25 mouse cellular contexts compared by ENCODE assay signal in the genomic region with DNA sequence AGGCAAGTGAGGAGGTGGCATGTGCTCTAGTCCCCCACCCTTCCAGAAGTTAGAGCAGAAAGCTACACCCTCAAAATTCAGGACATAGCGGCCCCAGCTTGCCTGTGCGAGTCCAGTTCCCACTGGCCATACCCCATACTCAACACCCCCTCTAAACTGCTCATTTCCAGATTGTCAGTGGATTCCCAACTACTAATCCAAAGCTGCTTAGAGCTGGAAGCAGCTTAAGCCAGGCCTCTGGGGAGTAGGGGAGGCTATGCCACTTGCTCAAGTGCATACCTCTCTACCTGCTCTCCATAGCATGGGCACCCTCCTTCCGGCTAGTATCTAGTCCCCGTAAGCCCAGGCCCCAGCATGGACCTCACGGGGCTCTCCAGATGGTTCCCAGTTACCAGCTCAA. TPM values are rescaled to one million over a fixed set of nuclear protein-coding genes. Genes with fewer than 3 reads are reported as not detected.
"Had no signal": no experiment of that assay in that cellular context is flagged by ENCODE, and none has a peak within 500 bp of the region (broad histone marks: within the 10 kb centered on the region; RNA-seq: fewer than 3 reads in every experiment).

No protein-coding gene starts in this region.

- H3K9ac ChIP-seq: liver, embryonic 15.5 days; liver, postnatal 0 days; lung, embryonic 15.5 days; midbrain, embryonic 13.5 days; midbrain, embryonic 15.5 days; neural tube, embryonic 12.5 days; stomach, embryonic 15.5 days had no signal

- ATAC-seq: liver, postnatal 0 days; lung, postnatal 0 days; midbrain, embryonic 13.5 days; midbrain, embryonic 15.5 days had no signal

- DNase-seq: liver, postnatal 0 days; lung, adult 2 months; lung, postnatal 14 days; lung, postnatal 36 days; right cerebral cortex, postnatal 14 days; thymus, adult 2 months; thymus, postnatal 25 days; thymus, postnatal 4 days had no signal

- H3K4me3 ChIP-seq: liver, embryonic 15.5 days; lung, embryonic 15.5 days; megakaryocyte, embryonic 14.5 days; midbrain, embryonic 13.5 days; midbrain, embryonic 15.5 days; neural tube, embryonic 12.5 days; stomach, embryonic 15.5 days had no signal

- H3K9me3 ChIP-seq: liver, embryonic 15.5 days; lung, embryonic 15.5 days; megakaryocyte, embryonic 14.5 days; midbrain, embryonic 13.5 days; midbrain, embryonic 15.5 days; neural tube, embryonic 12.5 days; stomach, embryonic 15.5 days had no signal

- H3K4me2 ChIP-seq: liver, embryonic 15.5 days; lung, embryonic 15.5 days; midbrain, embryonic 11.5 days; midbrain, embryonic 13.5 days; midbrain, embryonic 15.5 days; neural tube, embryonic 12.5 days; stomach, embryonic 15.5 days had no signal

- H3K36me3 ChIP-seq: midbrain, embryonic 15.5 days had no signal

- H3K27ac ChIP-seq: liver, embryonic 15.5 days; lung, embryonic 15.5 days; macrophage; midbrain, embryonic 13.5 days; midbrain, embryonic 15.5 days; neural tube, embryonic 12.5 days; stomach, embryonic 15.5 days; stomach, postnatal 0 days had no signal

RNA-seq across cellular contexts. Expression of a gene that starts 4.5 kb away (rescaled TPM):
- total RNA-seq: megakaryocyte progenitor cell, adult 5-6 weeks; monocyte, adult 5-6 weeks; neutrophil, adult 5-6 weeks had no signal
- polyA plus RNA-seq: liver, embryonic 15.5 days; lung, adult 2 months; macrophage; urinary bladder, adult 2 months had no signal

RNA-seq across cellular contexts. Expression of a gene that starts 14.4 kb away (rescaled TPM):
- total RNA-seq: megakaryocyte progenitor cell, adult 5-6 weeks; midbrain, postnatal 0 days; monocyte, adult 5-6 weeks; neutrophil, adult 5-6 weeks had no signal
- polyA plus RNA-seq: liver, embryonic 15.5 days; liver, postnatal 0 days; macrophage; midbrain, embryonic 11.5 days; midbrain, embryonic 13.5 days; midbrain, embryonic 15.5 days; midbrain, postnatal 0 days; neural tube, embryonic 12.5 days; neural tube, embryonic 14.5 days; stomach, embryonic 15.5 days had no signal

RNA-seq across cellular contexts. Expression of a gene that starts 32.7 kb away (rescaled TPM):
- total RNA-seq: megakaryocyte progenitor cell, adult 5-6 weeks; monocyte, adult 5-6 weeks had no signal
- polyA plus RNA-seq: macrophage; midbrain, embryonic 11.5 days; midbrain, embryonic 13.5 days; neural tube, embryonic 14.5 days had no signal
